Mouse (Mus musculus) cortical plate, adult 2 months (tissue): ENCODE measurements around the gene Gm37240.

Experiments
- CTCF ChIP-seq: fragments of 200-500 bp; IDR thresholded peaks from 2 replicates; pipeline ENCODE4 v1.5.1; 2011; ENCODE audit warnings: mild to moderate bottlenecking, control low read depth, low read length; ENCODE audit not compliant: insufficient read depth; ENCODE audit errors: extremely low read depth
- POLR2A ChIP-seq: fragments of 200-500 bp; IDR thresholded peaks from 2 replicates; pipeline ENCODE4 v1.6.1; 2011; ENCODE audit warnings: mild to moderate bottlenecking, low read length, control low read depth; ENCODE audit not compliant: insufficient read depth; ENCODE audit errors: extremely low read depth

DNA sequence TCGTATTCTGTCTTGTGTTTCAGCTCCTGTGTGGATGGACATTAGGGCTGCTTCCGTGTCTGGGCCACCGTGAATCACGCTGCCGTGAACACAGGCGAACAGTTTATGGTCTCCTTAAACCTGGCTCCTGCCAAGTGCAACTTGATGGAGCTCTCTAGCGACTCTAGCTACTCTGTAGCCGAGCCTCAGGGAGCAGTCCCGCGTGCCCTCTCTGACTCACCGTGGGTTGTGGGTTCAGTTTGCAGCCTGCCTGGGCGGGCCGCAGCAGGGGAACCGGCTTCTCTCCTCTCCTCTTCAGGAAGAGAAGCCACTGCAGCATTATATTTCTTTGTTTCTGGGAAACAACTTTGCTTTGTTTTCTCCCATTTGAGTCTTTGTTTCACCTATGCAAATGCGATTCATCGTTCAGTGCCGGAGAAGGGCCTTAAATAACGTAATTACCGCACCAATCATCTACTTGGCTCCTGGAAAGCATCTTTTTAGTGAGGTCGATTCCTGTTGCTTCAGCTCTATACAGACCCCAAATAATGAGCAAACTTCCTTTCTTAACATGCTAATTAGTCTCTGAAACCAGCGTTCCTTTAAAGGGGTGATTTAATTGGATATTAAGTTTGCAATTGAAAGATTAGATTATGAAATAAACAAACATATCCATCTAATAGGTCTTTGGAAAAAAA, 806.3 kb downstream of the Gm37240 start:
- TF ChIP-seq POLR2A (no peak), CTCF (no peak)
